Mouse (Mus musculus) spleen, embryonic (tissue): Measurements from ENCODE around the gene Ccr9.

Source experiments
- CTCF ChIA-PET: fragments of 350-600 bp; sonication (Branson Sonifier 250); formaldehyde crosslinking; loops from one replicate; lab custom pipeline; 2022; lab: Charles Lee

The Ccr9 gene

GRCm38 (mm10) chr9:123801527-123801926 lies 123.3 kb downstream of the Ccr9 start:
- CTCF ChIA-PET, result interaction anchor here (0.5 to 0.6 kb wide), 2 partner anchors 18 to 194 kb away, joined by 3 to 4 read pairs; no protein-coding TSS in a partner anchor

GRCm38 (mm10) chr9:123802421-123802820 lies 124.2 kb downstream of the Ccr9 start:
- CTCF ChIA-PET, result no interaction called here

- CTCF ChIA-PET, result no interaction called here
Measured at GRCm38 (mm10) chr9:123802896-123803295, 124.7 kb downstream of the Ccr9 start.

- CTCF ChIA-PET, result no interaction called here
Measured at GRCm38 (mm10) chr9:123805241-123805640, 127.0 kb downstream of the Ccr9 start.

GRCm38 (mm10) chr9:123806267-123806666 lies 128.0 kb downstream of the Ccr9 start, which contains the start of gene Cxcr6:
Cxcr6 (plus strand) TSS chr9:123806475.
- CTCF ChIA-PET, result interaction anchor here (1.1 kb wide), 1 partner anchor 11 kb away, joined by 3 read pairs; no protein-coding TSS in a partner anchor

- CTCF ChIA-PET, result no interaction called here
Measured at GRCm38 (mm10) chr9:123808583-123808982, 130.3 kb downstream of the Ccr9 start.

- CTCF ChIA-PET, result no interaction called here
Measured at GRCm38 (mm10) chr9:123811831-123812230, 133.6 kb downstream of the Ccr9 start.

GRCm38 (mm10) chr9:123814326-123814725 lies 136.1 kb downstream of the Ccr9 start:
- CTCF ChIA-PET, result no interaction called here

- CTCF ChIA-PET, result no interaction called here
Measured at GRCm38 (mm10) chr9:123814821-123815220, 136.6 kb downstream of the Ccr9 start.

- CTCF ChIA-PET, result no interaction called here
Measured at GRCm38 (mm10) chr9:123815444-123815843, 137.2 kb downstream of the Ccr9 start.

- CTCF ChIA-PET, result no interaction called here
Measured at GRCm38 (mm10) chr9:123815996-123816395, 137.8 kb downstream of the Ccr9 start.

GRCm38 (mm10) chr9:123818601-123819000 lies 140.4 kb downstream of the Ccr9 start:
- CTCF ChIA-PET, result no interaction called here

GRCm38 (mm10) chr9:123826631-123827030 lies 148.4 kb downstream of the Ccr9 start:
- CTCF ChIA-PET, result interaction anchor here (0.5 kb wide), 1 partner anchor 132 kb away, joined by 7 read pairs; no protein-coding TSS in a partner anchor

GRCm38 (mm10) chr9:123828916-123829315 lies 150.7 kb downstream of the Ccr9 start:
- CTCF ChIA-PET, result no interaction called here
